Mouse (Mus musculus) E14TG2a.4 (cell line): Measurements from ENCODE around the gene Pth1r.

Source experiments
- H3K27me3 ChIP-seq: 2 replicates; pipeline ENCODE4 v1.6.1; 2014; ENCODE audit warnings: low read length, control low read depth; ENCODE audit not compliant: insufficient read depth
- H3K36me3 ChIP-seq: 2 replicates; pipeline ENCODE4 v1.6.1; 2014; ENCODE audit warnings: low read length, control low read depth; ENCODE audit not compliant: insufficient read depth
- H3K4me1 ChIP-seq: replicated peaks from 2 replicates; pipeline ENCODE4 v1.6.1; 2014; ENCODE audit warnings: low read depth, low read length, control low read depth
- H3K4me3 ChIP-seq: replicated peaks from 2 replicates; pipeline ENCODE4 v1.5.1; 2014; ENCODE audit warnings: mild to moderate bottlenecking, low read length
- H3K9me3 ChIP-seq: 2 replicates; pipeline ENCODE4 v1.6.1; 2014; ENCODE audit warnings: low read length, control low read depth
- CTCF ChIP-seq: conservative IDR thresholded peaks from 2 replicates; pipeline ENCODE4 v1.5.1; 2014; ENCODE audit warnings: low read length
- NANOG ChIP-seq: IDR thresholded peaks from 2 replicates; pipeline ENCODE4 v1.6.1; 2014; ENCODE audit warnings: borderline replicate concordance, low read length, mixed read lengths
- POU5F1 ChIP-seq: IDR thresholded peaks from 2 replicates; pipeline ENCODE4 v1.6.1; 2014; ENCODE audit warnings: low read length, borderline replicate concordance

Gene Pth1r

DNA sequence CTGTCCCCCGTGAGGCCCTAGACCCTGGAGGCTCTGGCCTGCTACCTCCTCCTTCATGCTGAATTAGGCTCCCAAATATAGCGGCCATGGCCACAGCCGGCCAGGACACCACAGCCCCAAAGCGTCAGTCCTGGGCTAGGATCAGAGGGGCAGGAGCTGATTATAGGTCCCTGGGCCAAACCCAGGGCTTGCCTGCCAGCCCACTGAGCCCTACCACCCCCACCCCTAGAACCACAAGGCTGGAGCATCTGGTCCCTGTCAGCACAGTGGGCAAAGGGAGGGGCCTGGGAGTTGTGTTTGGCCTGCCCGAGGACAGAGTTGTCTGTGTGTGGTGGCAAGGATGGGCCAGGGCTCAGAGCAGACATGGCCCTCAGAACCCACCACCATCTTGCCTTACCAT lies 10.9 kb upstream of the Pth1r start:
- Histone ChIP-seq H3K4me1 (no peaks in the 10 kb centered on the region), H3K9me3 (0 out of 2 replicates have a peak, but pooled peaks cover under 1% of the 10 kb centered on the region), H3K4me3 (no peak overlapping the region), H3K27me3 (peaks cover 35% of the 10 kb centered on the region), H3K36me3 (no peaks in the 10 kb centered on the region)
- TF ChIP-seq NANOG (no peak), POU5F1 (no peak), CTCF (no peak)

DNA sequence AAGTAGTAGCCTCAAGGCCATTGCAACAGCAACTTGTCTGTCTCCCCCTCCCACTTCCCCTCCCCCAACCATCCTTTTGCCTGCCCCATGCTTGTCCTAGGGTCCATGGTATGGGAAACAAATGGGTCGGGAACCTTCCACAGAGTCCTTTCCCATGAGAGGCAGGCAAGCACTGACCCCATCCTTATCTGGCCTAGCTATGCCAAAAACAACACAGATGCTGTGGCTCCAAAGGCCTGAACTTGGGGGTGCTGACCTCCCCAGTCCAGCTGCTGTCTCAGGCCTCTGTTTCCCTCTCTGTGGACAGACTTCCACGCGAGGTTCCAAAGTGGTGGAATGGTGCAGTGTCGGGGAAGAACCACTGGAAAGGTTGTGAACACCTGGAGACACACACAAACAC lies 6.8 kb upstream of the Pth1r start:
- peaks cover 60% of the 10 kb centered on the region for H3K27me3 ChIP-seq
- TF ChIP-seq NANOG (no peak), POU5F1 (no peak), CTCF (no peak)

DNA sequence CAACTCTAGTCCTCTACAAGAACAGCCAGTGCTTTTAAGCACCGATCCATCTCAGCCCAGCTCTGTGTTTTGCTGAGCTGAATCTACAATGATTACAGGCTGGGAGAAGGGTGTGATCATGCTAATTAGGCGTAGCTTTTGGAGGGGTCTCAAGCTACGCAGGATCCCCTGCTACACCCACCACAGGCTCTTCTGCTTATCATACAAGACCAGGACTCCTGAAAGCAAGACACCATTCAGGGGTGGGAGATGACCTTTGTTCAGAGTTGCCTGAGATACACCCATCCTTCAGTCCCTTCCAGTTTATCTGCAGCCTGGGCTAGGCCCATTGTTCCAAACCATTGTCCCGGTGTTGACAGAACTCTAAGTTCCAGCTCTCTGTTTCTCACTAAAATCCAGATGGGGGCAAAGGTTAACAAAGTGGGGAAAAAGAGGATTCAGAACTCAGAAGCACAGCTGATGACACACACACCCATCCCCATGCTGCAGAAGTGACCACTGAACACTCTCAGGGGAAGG lies 6.0 kb upstream of the Pth1r start:
- Histone ChIP-seq H3K4me1 (peaks cover 16% of the 10 kb centered on the region), H3K36me3 (no peaks in the 10 kb centered on the region), H3K27me3 (peaks cover 64% of the 10 kb centered on the region), H3K9me3 (no peaks in the 10 kb centered on the region), H3K4me3 (no peak overlapping the region)
- TF ChIP-seq POU5F1, result no peak
- no peak for TF ChIP-seq NANOG
- no peak for TF ChIP-seq CTCF

More for the DNA sequence above, 6.8 kb upstream of the Pth1r start:
- Histone ChIP-seq H3K9me3 (no peaks in the 10 kb centered on the region), H3K4me1 (peaks cover 16% of the 10 kb centered on the region), H3K36me3 (no peaks in the 10 kb centered on the region), H3K4me3 (no peak overlapping the region)

DNA sequence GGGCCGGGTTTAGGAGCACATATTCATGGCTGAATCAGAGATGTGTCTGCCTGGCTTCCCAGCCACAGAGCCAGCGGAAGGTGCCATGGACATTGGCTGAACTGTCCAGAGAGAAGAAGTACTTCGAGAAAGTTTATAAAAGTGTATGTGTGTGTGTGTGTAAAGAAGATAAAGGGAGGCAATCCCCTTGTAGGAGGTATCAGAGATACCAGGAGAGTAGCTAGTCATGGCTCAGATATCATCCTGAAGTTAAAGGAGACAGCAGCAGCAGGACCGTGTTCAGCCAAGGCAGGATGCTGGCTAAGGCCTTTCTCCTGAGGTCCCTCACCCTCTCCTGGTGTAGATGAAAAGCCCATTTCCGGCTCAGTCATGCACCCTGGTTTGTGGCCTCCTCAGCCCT lies 4.5 kb upstream of the Pth1r start:
- Histone ChIP-seq H3K4me1 (peaks cover 21% of the 10 kb centered on the region), H3K9me3 (no peaks in the 10 kb centered on the region), H3K36me3 (no peaks in the 10 kb centered on the region), H3K27me3 (peaks cover 76% of the 10 kb centered on the region), H3K4me3 (no peak overlapping the region)
- no peak for TF ChIP-seq POU5F1
- no peak for TF ChIP-seq NANOG
- TF ChIP-seq CTCF, result no peak

DNA sequence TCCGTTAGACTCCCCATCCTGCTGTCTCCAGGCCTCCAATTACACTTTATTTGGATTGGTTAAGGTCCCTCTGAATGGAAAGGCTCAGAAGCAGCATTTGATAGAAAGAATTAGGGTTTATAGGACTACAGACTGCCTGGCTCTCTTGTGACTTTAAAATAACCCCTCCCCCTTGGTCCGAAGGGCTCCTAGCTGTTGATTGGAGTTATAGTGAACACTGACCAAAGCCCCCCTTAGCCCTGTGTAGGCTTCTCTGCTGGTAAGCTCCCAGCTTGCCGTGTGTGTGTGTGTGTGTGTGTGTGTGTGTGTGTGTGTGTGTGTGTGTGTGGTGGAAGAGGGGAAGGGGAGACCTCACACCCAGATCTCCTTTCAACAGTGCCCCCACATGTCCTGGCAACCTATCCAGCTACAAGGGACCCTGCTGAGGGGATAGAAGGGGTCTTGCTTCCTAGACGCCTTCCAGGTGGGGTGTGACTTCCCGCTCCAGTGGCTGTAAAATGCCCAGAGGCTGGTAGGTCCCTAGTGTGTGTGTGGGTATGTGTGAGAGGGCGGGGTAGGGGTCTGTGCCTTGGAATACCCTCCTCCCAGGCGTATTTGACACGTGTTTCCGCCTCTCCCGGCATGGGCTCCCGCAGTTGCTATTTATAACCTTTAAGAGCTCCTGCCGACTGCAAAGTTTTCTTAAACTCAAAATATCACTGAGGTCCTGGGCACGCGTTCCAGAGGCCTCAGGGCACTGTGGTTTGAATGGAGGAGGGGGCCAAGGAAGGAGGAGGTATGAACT lies 3.7 kb upstream of the Pth1r start:
- Histone ChIP-seq H3K36me3 (no peaks in the 10 kb centered on the region), H3K27me3 (peaks cover 77% of the 10 kb centered on the region), H3K4me1 (peaks cover 29% of the 10 kb centered on the region), H3K4me3 (no peak overlapping the region), H3K9me3 (peaks cover 3% of the 10 kb centered on the region; the same call in 1 of the 2 replicates)
- no peak for TF ChIP-seq CTCF
- TF ChIP-seq POU5F1, result no peak
- TF ChIP-seq NANOG, result no peak

DNA sequence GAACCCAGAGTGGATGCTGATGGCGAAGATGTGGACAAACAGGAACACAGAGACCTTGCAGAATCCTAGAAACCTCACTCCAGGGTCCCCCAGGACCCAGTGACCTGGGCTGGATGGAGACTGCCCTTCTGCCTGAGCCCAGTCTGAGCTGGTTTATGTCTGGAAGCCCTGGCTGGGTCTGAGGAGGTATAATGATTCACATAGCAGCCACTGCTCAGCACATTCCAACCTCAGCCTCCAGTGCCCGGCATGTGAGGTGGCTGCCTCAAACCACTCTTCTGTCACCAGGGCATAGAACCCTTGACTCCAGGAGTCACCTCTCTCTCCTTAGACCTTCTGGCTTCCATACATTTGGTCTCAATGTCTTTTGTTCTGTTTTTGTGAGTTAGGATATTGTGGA lies 1.5 kb upstream of the Pth1r start:
- no peaks in the 10 kb centered on the region for H3K36me3 ChIP-seq
- peaks cover 49% of the 10 kb centered on the region for H3K4me1 ChIP-seq
- TF ChIP-seq POU5F1 (no peak), NANOG (no peak), CTCF (no peak)
- H3K9me3 ChIP-seq, result peaks cover 11% of the 10 kb centered on the region
- H3K4me3 ChIP-seq, result no peak overlapping the region
- H3K27me3 ChIP-seq, result peaks cover 91% of the 10 kb centered on the region

DNA sequence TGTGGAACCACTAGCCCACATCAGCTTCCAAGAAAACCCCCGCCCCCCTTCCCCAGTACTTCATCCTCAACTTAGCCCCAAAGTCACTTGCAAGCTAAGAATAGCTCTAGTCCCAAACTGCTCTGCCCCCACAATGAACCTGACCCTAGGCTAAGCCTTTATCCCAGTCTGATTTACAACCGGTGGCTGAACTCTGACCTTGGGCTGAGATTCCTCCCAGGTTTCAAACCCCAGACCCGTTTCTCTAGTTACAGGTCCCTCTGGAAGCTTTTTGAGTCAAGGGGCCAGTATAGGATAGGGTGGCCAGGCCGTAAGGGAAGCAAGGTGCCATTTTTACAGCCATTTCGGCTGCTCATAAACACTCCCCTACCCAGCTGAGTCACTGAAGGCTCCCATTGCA lies 707 bp downstream of the Pth1r start:
- no peak overlapping the region for H3K4me3 ChIP-seq
- H3K27me3 ChIP-seq, result peaks cover 91% of the 10 kb centered on the region
- H3K9me3 ChIP-seq, result peaks cover 11% of the 10 kb centered on the region
- no peaks in the 10 kb centered on the region for H3K36me3 ChIP-seq
- peaks cover 53% of the 10 kb centered on the region for H3K4me1 ChIP-seq
- TF ChIP-seq CTCF, result no peak

DNA sequence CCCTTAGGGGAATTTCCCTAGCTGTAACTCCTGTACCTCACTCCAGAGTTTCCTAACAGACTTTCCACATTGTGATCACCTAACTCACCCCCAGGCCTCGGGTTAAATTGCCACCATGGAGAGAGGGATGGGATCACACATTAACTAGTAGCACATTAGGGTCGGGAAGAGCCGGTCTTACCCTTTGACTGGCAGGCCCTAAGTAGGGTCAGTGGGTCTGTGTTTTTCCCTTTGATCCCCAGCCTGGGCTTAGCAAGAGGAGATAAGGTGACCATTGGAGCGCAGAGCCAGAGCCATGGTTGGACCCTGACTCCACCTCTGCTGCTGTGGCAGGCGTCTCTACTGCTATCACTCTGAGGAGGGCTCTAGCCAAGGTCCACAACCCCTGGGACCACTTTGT lies 1.2 kb downstream of the Pth1r start:
- H3K27me3 ChIP-seq, result peaks cover 91% of the 10 kb centered on the region
- TF ChIP-seq CTCF (no peak), NANOG (peak; percentile 13; the same call in 1 of the 2 replicates), POU5F1 (no peak)
- H3K4me3 ChIP-seq, result no peak overlapping the region
- H3K4me1 ChIP-seq, result peaks cover 50% of the 10 kb centered on the region
- H3K36me3 ChIP-seq, result no peaks in the 10 kb centered on the region
- peaks cover 11% of the 10 kb centered on the region for H3K9me3 ChIP-seq
